Mouse (Mus musculus): Measurements from ENCODE around the gene Zfp729a. TPM values are rescaled to one million over a fixed set of nuclear protein-coding genes. Genes with fewer than 3 reads are reported as not detected.
"Not testable (repeated sequence)": the region's sequence is repeated elsewhere in the genome, so short reads cannot be mapped to it uniquely, and the experiment has no call there.

The Zfp729a gene
- polyA plus RNA-seq (2015; fragmentation: Nextera tagmentation; extraction: Ambion mirVana): 3.2 and 3.9 TPM in 2 replicates

GRCm38 (mm10) chr13:67637294-67638007, at the start of gene Zfp729a, which contains the start of gene Gm49345:
TSS of gene Zfp729a (minus strand) at chr13:67637791.
TSS of gene Gm49345 (minus strand) at chr13:67637769.
- peak; percentile 89 for DNase-seq (ENCODE audit: low spot score)

DNA sequence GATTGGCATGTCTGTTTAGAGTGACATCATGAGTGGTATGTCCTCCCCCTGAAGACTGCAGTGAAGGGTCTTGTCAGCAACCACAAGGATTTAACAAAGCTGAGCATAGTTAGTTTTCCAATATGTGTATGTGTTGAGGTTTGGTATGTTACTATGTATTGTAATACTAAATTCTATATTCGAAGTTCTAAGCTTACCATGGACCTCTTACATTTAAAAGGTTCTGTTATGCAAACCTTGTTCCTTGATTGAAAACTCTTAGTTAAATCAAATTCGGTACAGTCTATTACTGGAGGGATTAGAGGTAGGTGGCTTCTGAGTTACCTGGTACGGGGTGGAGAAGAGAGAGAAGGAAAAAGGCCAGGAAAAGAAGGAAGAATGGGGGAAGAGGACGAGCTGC, 49.4 kb upstream of the Zfp729a start, which contains the start of gene Zfp738:
Gene Zfp738, minus strand, starts transcription at position 101 of the 400 bp plus-strand sequence.
- DNase-seq (ENCODE audit: low spot score): no peak

- not testable (repeated sequence) for DNase-seq (ENCODE audit: low spot score)
Observed at GRCm38 (mm10) chr13:67683841-67684240, 46.2 kb upstream of the Zfp729a start.

GRCm38 (mm10) chr13:67682959-67683735, 45.6 kb upstream of the Zfp729a start:
- peak; percentile 86 for DNase-seq (ENCODE audit: low spot score)

GRCm38 (mm10) chr13:67674902-67675301, 37.3 kb upstream of the Zfp729a start:
- DNase-seq (ENCODE audit: low spot score): no peak

GRCm38 (mm10) chr13:67652496-67652895, 14.9 kb upstream of the Zfp729a start:
- DNase-seq (ENCODE audit: low spot score): no peak

DNA sequence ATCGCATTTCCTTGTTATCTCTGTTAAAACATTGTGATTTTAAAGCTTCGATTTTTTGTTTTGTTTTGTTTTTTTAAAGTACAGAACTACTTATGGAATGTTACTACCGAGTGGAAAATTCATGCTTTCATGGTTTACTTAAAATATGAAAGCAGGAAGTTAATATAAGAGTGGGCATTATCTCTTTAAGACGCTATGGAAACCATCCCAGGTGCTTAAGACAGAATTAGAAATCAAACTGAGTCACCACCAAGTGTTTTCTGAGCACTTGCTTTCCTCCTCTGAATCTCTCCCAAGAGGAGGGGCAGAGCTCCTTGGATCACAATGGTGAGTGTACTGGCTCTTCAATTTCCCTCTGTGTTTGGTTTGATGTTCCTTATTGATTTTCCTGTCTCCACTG, 27.5 kb downstream of the Zfp729a start:
- DNase-seq (ENCODE audit: low spot score): no peak

DNA sequence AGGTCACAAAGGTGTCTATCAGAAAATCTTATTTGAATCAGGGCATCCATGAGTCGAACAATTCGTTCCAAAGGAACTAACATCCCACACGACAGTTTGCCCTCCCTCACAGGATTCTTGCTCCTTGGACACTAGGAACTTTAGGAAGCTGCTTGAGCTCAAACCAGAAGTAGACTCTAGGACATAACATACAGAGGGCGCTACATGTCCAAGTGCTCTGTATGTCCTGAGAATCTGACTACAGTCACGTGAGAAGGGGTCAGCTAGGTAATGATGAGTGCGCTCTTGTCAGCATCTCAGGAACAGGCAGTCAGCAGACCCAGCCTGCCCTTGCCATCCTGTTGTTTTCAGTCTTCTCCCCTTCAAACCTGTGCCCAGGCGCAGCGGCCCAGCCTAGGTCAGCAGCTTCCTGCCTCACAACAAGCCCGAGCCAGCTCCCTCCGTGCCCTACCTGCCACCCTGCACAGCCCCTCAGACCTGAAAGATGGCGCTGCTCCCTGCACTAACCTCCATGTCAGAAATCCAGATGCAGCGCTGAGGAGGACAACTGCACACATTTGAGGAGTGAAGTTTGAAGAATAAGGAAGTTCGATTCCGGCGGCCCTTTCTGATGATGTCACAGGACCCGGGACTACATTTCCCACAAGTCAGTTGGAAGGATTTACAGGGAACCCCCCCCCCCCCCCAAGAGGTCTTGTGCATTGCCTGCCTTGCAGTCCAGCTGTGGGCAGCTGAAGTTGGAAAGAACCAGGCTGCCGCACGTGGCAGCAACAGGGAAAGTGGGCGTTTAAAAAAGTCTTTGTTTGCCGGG, 28.3 kb downstream of the Zfp729a start, which contains the start of gene Zfp729b:
Gene Zfp729b, minus strand, starts transcription at position 642 of the 811 bp plus-strand sequence.
- peak; percentile 92 for DNase-seq (ENCODE audit: low spot score)

- DNase-seq (ENCODE audit: low spot score): no peak
Observed at GRCm38 (mm10) chr13:67572591-67573189, 64.9 kb downstream of the Zfp729a start.

Other genes starting within 250 kb of the Zfp729a start
- 8.7 and 9.1 TPM in 2 replicates for gene Zfp429, start 238.0 kb downstream of the Zfp729a start, polyA plus RNA-seq (2015; fragmentation: Nextera tagmentation; extraction: Ambion mirVana)
- 2.2 and 2.3 TPM in 2 replicates for gene Zfp459, start 216.4 kb downstream of the Zfp729a start, polyA plus RNA-seq (2015; fragmentation: Nextera tagmentation; extraction: Ambion mirVana)
- gene Zfp874a, start 186.2 kb downstream of the Zfp729a start, polyA plus RNA-seq (2015; fragmentation: Nextera tagmentation; extraction: Ambion mirVana): 6.6 and 7.7 TPM in 2 replicates
- 4.3 and 5.7 TPM in 2 replicates for gene Zfp874b, start 153.5 kb downstream of the Zfp729a start, polyA plus RNA-seq (2015; fragmentation: Nextera tagmentation; extraction: Ambion mirVana)
- gene Zfp58, start 137.2 kb downstream of the Zfp729a start, polyA plus RNA-seq (2015; fragmentation: Nextera tagmentation; extraction: Ambion mirVana): 11.4 and 12.7 TPM in 2 replicates
- not detected in 2 replicates for gene Gm26965, start 111.6 kb downstream of the Zfp729a start, polyA plus RNA-seq (2015; fragmentation: Nextera tagmentation; extraction: Ambion mirVana)
- gene Zfp87, start 111.6 kb downstream of the Zfp729a start, polyA plus RNA-seq (2015; fragmentation: Nextera tagmentation; extraction: Ambion mirVana): 43.2 and 54.1 TPM in 2 replicates
- gene Zfp748, start 84.0 kb downstream of the Zfp729a start, polyA plus RNA-seq (2015; fragmentation: Nextera tagmentation; extraction: Ambion mirVana): 13.5 and 14.0 TPM in 2 replicates
- 5.0 and 5.3 TPM in 2 replicates for gene Zfp729b, start 28.1 kb downstream of the Zfp729a start, polyA plus RNA-seq (2015; fragmentation: Nextera tagmentation; extraction: Ambion mirVana)
- gene Gm49345, start within 50 bp of the Zfp729a start, polyA plus RNA-seq (2015; fragmentation: Nextera tagmentation; extraction: Ambion mirVana): not detected in 2 replicates
- gene Zfp738, start 49.3 kb upstream of the Zfp729a start, polyA plus RNA-seq (2015; fragmentation: Nextera tagmentation; extraction: Ambion mirVana): 7.8 and 9.0 TPM in 2 replicates
- gene Zfp65, start 91.4 kb upstream of the Zfp729a start, polyA plus RNA-seq (2015; fragmentation: Nextera tagmentation; extraction: Ambion mirVana): 3.7 and 3.8 TPM in 2 replicates
- gene Zfp85, start 117.4 kb upstream of the Zfp729a start, polyA plus RNA-seq (2015; fragmentation: Nextera tagmentation; extraction: Ambion mirVana): 7.8 and 8.5 TPM in 2 replicates
- 1.1 and 1.6 TPM in 2 replicates for gene Zfp493, start 141.9 kb upstream of the Zfp729a start, polyA plus RNA-seq (2015; fragmentation: Nextera tagmentation; extraction: Ambion mirVana)
- gene Zfp273, start 175.9 kb upstream of the Zfp729a start, polyA plus RNA-seq (2015; fragmentation: Nextera tagmentation; extraction: Ambion mirVana): 6.8 and 7.9 TPM in 2 replicates
- gene Gm10037, start 193.3 kb upstream of the Zfp729a start, polyA plus RNA-seq (2015; fragmentation: Nextera tagmentation; extraction: Ambion mirVana): 1.6 TPM in 2 replicates
- not detected in 2 replicates for gene BC048507, start 225.5 kb upstream of the Zfp729a start, polyA plus RNA-seq (2015; fragmentation: Nextera tagmentation; extraction: Ambion mirVana)